Mouse (Mus musculus) cerebellum, adult 2 months (tissue): ENCODE measurements around the gene Ift172.
A peak's percentile ranks its signal among the peaks of the same experiment; 100 is the strongest.

ENCODE experiments used
- CTCF ChIP-seq: fragments of 200-500 bp; IDR thresholded peaks from 2 replicates; pipeline ENCODE4 v1.5.1; 2011; ENCODE audit warnings: low read depth, mild to moderate bottlenecking, control low read depth, low read length, moderate library complexity, borderline replicate concordance; ENCODE audit not compliant: insufficient read depth
- POLR2A ChIP-seq: fragments of 200-500 bp; IDR thresholded peaks from 2 replicates; pipeline ENCODE4 v1.6.1; 2011; ENCODE audit warnings: low read length, control low read depth, borderline replicate concordance; ENCODE audit not compliant: insufficient read depth

DNA sequence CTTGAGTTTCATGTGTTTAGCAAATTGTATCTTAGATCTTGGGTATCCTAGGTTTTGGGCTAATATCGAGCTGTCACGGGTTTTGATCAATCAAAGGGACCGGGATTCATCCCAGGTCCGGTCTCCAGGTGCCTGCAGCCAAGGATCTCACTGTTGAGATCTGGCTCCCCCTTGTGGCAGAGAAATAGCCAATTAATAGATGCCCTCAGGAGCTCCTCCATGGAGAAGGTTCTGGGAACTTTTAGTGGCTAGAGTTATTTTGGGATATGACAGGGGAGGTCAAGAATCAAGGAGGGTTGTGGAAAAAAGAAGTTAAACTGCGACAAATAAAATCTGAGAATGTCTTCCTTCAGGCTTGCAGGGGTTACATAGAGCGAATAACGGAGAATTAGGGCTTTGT is 37.3 kb upstream of the Ift172 start:
- TF ChIP-seq CTCF (peak; percentile 62), POLR2A (no peak)
